9 mouse cellular contexts compared by ENCODE assay signal in genomic region chr9:122655583-122655982, GRCm38 (mm10).
DNase-seq lines count a peak whose midpoint lies in the region; ATAC-seq and TF ChIP-seq lines count a peak whose summit lies in the region.
"Had no signal": no experiment of that assay in that cellular context is flagged by ENCODE, and none has a peak within 500 bp of the region (broad histone marks: within the 10 kb centered on the region; RNA-seq: fewer than 3 reads in every experiment).

No protein-coding gene starts in this region.

- no peak overlapping the region for H3K9ac ChIP-seq in intestine, postnatal 0 days (ENCODE audit: low read depth, low read length)
- H3K9ac ChIP-seq in intestine, embryonic 16.5 days (ENCODE audit: low read depth, low read length): no peak overlapping the region
- no peak overlapping the region for H3K9ac ChIP-seq in forebrain, embryonic 13.5 days
- H3K9ac ChIP-seq: liver, embryonic 14.5 days had no signal

- no peaks in the 10 kb centered on the region for H3K36me3 ChIP-seq in intestine, postnatal 0 days (ENCODE audit: control insufficient read depth, insufficient read depth)
- no peaks in the 10 kb centered on the region for H3K36me3 ChIP-seq in intestine, embryonic 16.5 days (ENCODE audit: control insufficient read depth, insufficient read depth, low read length)
- H3K36me3 ChIP-seq in forebrain, embryonic 13.5 days (ENCODE audit: poor library complexity, severe bottlenecking): no peaks in the 10 kb centered on the region

- no peaks in the 10 kb centered on the region for H3K4me1 ChIP-seq in intestine, postnatal 0 days (replicated peaks; ENCODE audit: control insufficient read depth, insufficient read depth, low read length)
- no peaks in the 10 kb centered on the region for H3K4me1 ChIP-seq in intestine, embryonic 16.5 days (ENCODE audit: control insufficient read depth, insufficient read depth, low read length)
- no peaks in the 10 kb centered on the region for H3K4me1 ChIP-seq in forebrain, embryonic 13.5 days

- WGBS in intestine, postnatal 0 days: 49% methylated on average over 17 of the region's 17 CpGs
- 37% methylated on average over 17 of the region's 17 CpGs for WGBS in intestine, embryonic 16.5 days
- WGBS in forebrain, embryonic 13.5 days: 47% methylated on average over 17 of the region's 17 CpGs

- no peaks in the 10 kb centered on the region for H3K27me3 ChIP-seq in intestine, postnatal 0 days (replicated peaks; ENCODE audit: control insufficient read depth, insufficient read depth, low read length)
- H3K27me3 ChIP-seq in intestine, embryonic 16.5 days (replicated peaks; ENCODE audit: control insufficient read depth, insufficient read depth, low read length): no peaks in the 10 kb centered on the region
- H3K27me3 ChIP-seq in forebrain, embryonic 13.5 days: 0 out of 2 replicates have a peak, but pooled peaks cover 3% of the 10 kb centered on the region

- peak; percentile 62 for DNase-seq in adrenal gland, adult 2 months
- DNase-seq in ovary, postnatal 36 days (ENCODE audit: low spot score): peak; percentile 66
- DNase-seq in left cerebral cortex, adult 8-10 months (ENCODE audit: low spot score in 2 of 2): no peak
- no peak for DNase-seq in left cerebral cortex, adult 9 months (ENCODE audit: low spot score in 2 of 2)

- no peak overlapping the region for H3K4me2 ChIP-seq in intestine, postnatal 0 days (replicated peaks; ENCODE audit: low read depth)
- no peak overlapping the region for H3K4me2 ChIP-seq in intestine, embryonic 16.5 days (ENCODE audit: low read depth, low read length)
- no peak overlapping the region for H3K4me2 ChIP-seq in forebrain, embryonic 13.5 days

- 0 out of 2 replicates have a peak, but pooled peaks have one; percentile 8 for TF ChIP-seq CTCF in intestine, postnatal 0 days (IDR thresholded peaks at IDR 0.05; ENCODE audit: low read depth)

- H3K4me3 ChIP-seq in intestine, postnatal 0 days (ENCODE audit: low read depth, low read length): no peak overlapping the region
- H3K4me3 ChIP-seq in intestine, embryonic 16.5 days (ENCODE audit: low read length): no peak overlapping the region
- H3K4me3 ChIP-seq in forebrain, embryonic 13.5 days: no peak overlapping the region

- no peaks in the 10 kb centered on the region for H3K9me3 ChIP-seq in intestine, postnatal 0 days (ENCODE audit: control insufficient read depth)
- no peaks in the 10 kb centered on the region for H3K9me3 ChIP-seq in intestine, embryonic 16.5 days (ENCODE audit: control insufficient read depth, low read length)
- H3K9me3 ChIP-seq in forebrain, embryonic 13.5 days (replicated peaks): no peaks in the 10 kb centered on the region

- H3K27ac ChIP-seq in intestine, postnatal 0 days (ENCODE audit: low read depth, low read length): no peak overlapping the region
- no peak overlapping the region for H3K27ac ChIP-seq in intestine, embryonic 16.5 days (ENCODE audit: low read length)
- H3K27ac ChIP-seq in forebrain, embryonic 13.5 days: no peak overlapping the region
- H3K27ac ChIP-seq: liver, embryonic 14.5 days had no signal

- no peak for ATAC-seq in intestine, postnatal 0 days
- no peak for ATAC-seq in intestine, embryonic 16.5 days
- 0 out of 4 replicates have a peak, but pooled peaks have one; percentile 27 to 39 for ATAC-seq in hematopoietic stem cell, adult 5-6 weeks (replicated peaks in 1 of 2; ENCODE audit: insufficient read depth in 1 of 2, low FRiP score in 2 of 2, low TSS enrichment in 1 of 2, low read depth in 1 of 2, poor library complexity in 2 of 2, severe bottlenecking in 2 of 2)
- ATAC-seq in forebrain, embryonic 13.5 days: no peak

Comparison
In these comparisons a context has a peak if more than half of its experiments do, and no peak if none do; other contexts are left out.
1. ATAC-seq: peak in hematopoietic stem cell, adult 5-6 weeks (2 of 2); none in intestine, postnatal 0 days (single experiment), intestine, embryonic 16.5 days (single experiment) and forebrain, embryonic 13.5 days (single experiment).
2. DNase-seq: peak in adrenal gland, adult 2 months (single experiment) and ovary, postnatal 36 days (single experiment); none in left cerebral cortex, adult 8-10 months (0 of 2) and left cerebral cortex, adult 9 months (0 of 2).